Mouse (Mus musculus) fat pad, adult 2 months (tissue): ENCODE measurements around the gene Bank1.
"Not testable (repeated sequence)": the region's sequence is repeated elsewhere in the genome, so short reads cannot be mapped to it uniquely, and the experiment has no call there.

Source experiments
- DNase-seq: peaks from one replicate; pipeline ENCODE4 v3.0.0-alpha.2; 2011; ENCODE audit warnings: low read depth, low spot score; ENCODE audit errors: extremely low read depth

Bank1 gene

DNA sequence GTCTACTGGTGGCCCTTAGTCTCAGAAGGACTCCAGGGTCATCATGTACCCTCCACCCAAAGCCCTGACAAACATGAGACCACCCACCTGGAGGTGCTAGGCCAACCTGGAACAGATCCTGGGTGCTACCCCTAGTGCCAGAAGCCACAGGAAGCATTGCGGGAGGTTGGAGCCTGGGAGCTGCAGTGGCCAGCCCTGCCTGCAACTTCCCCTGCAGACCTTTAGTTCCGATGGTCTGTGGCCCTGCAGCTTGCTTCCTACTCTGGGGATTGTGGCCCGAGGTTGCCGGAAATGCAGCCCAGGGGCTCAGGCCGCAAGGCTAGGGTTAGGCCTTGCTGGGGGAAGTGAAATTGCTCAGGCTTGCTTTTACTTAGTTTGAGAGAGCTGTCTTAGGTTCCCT lies at the start of gene Bank1:
Gene Bank1 (minus strand): TSS at position 284 of the 400 bp plus-strand sequence.
- no peak for DNase-seq

DNA sequence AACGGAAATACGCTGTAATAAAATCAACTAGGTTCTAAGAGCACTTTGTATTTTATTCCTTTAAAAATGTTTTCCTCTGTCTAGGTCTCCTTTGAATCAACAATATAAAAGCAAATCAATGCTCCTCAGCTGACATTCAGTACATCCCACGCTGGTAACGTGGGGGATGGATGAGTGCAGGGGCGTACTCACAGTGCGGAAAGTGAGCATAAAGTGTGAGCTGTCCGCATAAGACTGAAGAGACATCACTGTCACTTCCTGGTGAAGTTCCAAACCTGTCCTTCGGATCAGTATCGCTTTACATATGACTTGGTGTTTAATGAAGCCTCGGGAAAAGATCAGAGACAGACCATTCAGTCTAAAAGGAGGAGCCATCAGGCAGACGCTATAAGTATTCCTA lies 44.0 kb upstream of the Bank1 start:
- DNase-seq: no peak

DNA sequence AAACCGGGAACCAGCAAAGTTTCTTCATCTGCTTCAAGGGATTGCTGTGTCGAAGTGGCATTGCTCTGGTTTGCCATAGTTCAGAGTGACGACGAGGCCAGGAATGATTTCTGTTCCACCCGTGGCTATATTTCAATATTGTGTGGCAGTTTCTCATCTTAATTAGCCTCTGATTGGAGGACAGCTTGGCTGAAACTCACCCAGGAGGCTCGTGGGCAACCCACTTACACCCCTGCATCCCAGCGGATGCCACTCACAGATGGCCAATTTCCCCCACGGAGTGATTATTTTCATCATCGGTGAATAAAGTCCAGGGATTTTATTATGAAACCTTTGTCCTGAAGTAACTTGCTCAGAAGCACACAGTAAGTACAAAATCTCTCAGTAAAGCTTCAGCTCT lies 43.6 kb upstream of the Bank1 start:
- no peak for DNase-seq

DNA sequence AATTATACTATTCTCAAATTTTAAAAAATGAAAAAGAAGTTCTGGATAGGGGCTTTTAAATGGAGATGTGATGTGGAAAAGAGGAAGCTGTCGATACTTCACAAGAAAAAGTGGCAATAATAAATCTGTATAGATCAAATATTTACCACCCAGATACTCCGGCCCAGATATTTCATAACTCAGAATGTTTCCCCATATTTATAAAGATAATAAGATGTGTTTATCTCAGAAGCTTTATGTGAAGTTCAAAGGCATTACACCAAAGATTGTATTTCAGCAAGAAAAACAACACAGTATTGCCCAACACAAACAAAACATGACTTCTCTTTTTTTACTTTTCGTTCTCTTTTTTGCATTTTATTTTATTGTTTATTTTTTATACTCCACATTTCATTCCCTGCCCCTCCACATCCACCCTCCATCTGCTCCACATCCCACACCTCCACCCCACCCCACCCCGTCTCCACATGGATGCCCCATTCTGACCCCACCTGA lies 42.7 kb upstream of the Bank1 start:
- no peak for DNase-seq

DNA sequence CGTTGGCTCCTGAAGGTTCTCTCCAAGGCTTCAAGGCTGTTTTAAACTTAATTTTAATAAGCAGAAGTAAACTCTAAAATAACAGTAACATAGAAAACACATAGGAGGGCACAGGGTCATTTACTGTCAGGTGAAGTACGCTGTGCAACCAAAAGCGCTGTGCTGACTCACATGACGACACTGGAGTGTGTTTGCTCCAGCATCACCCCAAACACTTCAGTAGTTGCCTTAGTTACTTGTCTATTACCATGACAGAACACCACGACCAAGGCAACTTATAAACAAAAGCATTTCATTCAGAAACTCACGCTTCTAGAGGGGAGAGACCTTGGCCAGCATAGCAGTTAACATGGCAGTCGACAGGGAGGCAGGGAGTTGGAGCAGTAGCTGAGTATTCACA lies 23.8 kb upstream of the Bank1 start:
- no peak for DNase-seq

DNA sequence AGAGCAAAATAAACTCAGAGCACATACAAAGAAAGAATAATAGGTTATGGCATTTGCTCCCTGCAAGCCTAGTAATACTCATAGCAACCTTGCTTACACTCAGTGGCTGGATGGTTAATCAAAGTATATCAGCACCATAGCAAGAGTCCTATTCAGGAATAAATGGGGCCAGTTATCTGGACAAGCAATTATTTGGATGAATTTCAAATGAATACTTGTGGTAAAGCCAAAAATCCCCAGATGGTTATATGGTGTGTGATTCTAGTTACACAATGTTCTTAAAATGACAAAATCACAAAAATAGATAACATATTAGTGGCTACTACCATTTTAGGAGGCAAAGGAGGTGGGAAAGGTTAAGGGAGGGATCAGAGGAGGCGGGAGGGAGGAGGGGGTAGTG lies 22.7 kb upstream of the Bank1 start:
- DNase-seq: no peak

DNA sequence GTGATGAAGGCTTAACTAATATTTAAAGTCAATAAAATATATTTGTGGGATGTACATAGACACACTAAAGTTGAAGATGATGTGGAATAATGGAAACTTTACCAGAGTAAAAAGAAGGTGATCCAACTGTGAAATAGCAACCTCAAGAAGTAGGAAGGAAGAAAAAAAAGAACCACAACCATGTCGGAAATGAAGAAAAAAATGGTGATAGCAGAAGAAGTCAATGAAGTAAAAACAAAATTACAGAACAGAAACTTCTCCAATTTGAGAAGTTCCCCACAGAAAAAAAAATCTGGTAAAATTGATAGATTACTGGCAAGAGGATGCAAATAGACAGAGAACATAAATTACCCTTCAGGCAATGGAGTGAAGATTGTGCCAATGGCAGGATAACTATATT lies 21.4 kb upstream of the Bank1 start:
- no peak for DNase-seq

DNA sequence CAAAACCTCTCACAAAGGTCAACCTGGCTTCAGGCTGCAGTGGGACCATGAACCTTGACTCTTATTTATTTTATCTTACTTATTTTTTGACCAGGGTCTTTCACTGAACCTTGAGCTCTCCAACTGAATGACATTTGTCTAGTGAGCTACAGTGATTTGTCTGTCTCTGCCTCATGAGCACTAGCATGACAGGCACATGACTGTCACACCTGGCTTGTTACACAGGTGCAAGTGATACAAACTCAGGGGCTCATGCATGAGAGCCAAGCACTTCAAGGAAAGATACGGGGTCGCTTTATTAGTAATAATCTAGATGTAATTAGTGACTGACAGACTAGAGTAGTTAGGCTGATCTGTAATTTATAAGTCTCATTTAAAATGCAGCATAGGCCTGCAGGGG lies 16.0 kb upstream of the Bank1 start:
- no peak for DNase-seq

DNA sequence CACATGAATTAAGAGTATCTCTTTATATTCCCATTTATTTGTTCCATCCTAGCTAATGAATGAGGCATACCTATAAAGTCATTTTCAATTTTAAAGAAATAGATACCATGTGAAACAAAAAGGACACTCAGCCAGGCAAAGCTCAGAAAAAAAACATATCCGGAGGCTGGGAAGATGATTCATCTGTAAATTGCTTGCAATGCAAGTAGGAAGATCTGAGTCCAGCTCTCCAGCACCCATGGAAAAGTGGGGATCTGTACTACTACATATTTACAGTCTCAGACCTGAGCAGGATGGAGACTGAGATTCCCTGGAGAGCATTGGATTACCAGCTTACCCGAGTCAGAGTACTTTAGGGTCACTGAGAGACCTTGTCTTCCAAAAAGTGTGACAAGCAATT lies 14.0 kb upstream of the Bank1 start:
- no peak for DNase-seq

DNA sequence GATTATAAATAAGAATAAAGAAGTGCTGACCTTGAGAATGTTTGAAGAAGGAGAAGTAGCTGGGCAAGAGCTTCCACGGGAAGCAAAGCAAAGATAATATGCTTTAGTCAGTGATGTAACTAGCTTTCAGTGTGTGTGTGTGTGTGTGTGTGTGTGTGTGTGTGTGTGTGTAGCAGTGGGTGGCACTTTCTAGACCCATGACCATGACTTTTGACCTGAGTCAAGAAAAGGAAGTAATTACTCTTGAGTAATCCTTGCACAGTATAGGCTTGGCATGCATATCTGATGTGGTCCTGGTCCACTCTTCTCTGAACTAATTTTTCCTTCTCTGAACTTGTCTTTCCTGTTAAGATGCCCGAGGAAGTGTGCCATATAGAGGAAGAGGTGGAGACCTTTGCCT lies 5.3 kb upstream of the Bank1 start:
- no peak for DNase-seq

DNA sequence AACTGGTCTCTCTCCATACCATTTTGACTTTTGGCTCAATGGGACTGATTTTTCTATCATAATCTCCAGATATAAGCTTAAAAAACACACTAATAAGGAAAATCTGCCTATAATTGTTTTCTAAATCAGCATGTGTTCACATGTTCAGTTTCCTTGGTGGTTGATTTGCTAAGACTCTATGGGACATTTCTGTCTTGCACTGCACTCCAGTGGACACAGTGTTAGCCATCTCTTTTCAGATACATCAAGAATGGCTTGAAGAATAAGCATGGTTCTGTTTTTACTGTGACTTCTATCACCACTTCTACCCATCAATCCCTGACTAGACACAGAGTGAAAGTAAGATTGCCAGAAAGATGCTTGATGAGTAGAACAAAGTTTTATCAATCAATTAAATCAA lies 4.2 kb upstream of the Bank1 start:
- no peak for DNase-seq

DNA sequence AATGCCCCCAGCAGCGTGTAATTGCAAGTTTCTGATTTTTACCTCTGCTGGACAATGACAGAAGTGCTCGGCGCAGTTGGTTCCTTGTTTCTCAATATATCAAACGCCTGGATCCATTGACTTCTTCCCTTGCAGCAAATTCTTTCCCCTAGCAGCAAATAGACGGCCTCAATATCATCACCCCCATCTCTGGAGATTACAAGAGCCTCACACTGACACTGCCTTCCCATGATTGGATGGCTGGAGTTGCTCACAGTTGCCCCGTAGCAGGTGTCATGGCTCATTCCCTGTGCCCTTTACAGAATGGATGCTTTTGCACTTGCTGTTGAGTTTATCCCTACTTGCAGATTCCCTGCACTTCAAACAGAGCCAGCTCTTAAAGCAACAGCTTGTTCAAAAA lies 3.3 kb upstream of the Bank1 start:
- DNase-seq: no peak

DNA sequence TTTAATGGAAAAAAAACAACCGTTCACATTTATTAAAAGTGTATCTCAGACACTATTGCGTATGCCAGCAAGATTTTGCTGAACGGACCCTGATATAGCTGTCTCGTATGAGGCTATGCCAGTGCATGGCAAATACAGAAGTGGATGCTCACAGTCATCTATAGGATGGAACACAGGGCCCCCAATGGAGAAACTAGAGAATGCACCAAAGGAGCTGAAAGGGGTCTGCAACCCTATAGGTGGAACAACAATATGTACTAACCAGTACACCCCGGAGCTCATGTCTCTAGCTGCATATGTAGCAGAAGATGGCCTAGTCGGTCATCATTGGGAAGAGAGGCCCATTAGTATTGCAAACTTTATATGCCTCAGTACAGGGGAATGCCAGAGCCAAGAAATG lies 1.1 kb downstream of the Bank1 start:
- DNase-seq: not testable (repeated sequence)

DNA sequence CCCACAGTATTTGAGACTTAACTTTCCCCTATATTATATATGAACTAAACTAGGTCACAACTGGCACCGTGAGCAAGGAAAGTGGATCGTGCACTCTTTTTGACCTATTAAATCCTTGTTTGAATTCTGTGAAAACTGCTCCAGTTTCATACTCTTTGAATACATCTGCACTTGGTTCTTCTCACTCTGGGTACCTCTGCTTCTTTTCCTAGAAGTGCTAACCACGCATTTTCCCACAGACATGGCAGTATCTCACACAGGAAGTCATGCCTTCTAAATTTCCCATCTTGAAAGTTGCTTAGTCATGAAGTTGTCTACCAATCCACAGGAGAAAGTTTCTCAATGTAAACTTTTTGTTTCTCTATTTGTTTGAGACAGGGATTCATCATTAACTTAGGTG lies 3.9 kb downstream of the Bank1 start:
- DNase-seq: no peak

DNA sequence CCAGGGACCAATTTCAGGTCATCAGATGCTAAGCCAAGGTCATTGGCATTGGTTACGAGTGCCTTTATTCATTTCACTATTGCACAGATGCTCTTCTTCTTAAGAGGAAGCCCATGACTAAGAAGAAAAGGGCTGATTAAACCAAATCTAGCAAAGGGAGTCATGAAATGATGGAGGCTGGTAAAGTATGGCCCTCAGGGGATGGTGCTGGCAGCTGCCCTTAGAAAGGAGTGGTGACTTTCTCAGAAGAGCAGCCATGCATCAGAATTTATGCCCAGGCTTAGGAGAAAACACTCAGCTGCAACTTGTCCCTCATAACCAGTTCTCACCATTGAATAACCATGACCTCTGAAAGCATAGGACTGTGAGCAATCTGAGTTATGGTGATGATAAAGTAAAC lies 17.4 kb downstream of the Bank1 start:
- no peak for DNase-seq

DNA sequence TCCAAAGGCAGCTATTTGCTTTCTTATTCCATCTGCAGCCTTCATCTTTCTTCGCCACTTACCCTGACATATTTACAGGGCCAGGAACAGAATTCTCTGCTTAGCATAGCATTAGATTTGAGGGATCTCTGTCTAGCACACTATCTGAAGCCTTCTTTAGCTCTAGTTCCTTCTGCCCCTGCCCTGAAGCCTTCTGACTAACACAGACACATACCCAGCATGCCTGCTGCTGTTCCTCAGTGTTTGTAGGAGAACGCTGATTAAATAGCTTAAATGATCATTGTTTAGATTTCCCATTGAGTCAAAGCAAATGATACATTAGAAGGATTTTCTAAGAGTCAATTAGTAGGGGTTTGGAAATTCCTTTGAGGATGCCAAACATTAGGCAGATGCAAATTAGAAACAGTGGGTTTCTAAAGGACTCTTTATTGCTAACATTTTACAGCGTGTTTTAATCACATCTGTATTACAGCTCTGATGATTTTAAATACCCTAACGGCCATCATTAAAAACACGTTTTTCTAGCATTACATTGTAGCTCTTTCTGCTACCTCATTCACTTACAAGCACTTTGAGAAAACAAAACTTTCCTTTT lies 19.2 kb downstream of the Bank1 start:
- no peak for DNase-seq

DNA sequence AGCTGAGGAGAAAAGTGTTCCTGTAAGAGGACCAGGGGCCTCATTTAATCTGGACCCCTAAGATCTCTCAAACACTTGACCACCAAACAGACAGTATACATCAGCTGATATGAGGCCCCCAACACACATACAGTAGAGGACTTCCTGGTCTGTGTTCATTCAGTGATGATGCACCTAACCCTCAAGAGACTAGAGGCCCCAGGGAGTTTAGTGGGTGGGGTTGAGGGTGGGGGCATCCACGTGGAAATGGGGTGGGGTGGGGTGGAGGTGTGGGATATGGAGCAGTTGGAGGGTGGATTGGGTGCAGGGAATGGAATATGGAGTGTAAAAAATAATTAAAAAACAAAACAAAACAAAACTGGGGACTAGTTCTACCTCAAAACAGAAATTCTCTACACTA lies 23.3 kb downstream of the Bank1 start:
- DNase-seq: no peak

DNA sequence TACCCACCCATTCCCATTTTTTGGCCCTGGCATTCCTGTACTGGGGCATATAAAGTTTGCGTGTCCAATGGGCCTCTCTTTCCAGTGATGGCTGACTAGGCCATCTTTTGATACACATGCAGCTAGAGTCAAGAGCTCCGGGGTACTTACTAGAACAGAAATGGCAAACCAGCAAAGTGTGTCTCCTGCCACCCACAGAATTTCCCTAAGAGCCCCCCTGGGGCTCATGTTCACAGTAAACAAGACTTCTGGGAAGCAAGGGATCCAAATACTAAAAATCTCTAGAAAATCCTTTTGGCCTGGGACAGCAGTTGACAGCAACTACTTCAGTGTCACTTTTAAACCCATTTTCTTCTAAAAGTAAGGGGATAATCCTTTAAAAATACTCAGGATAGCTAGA lies 25.1 kb downstream of the Bank1 start:
- DNase-seq: not testable (repeated sequence)

DNA sequence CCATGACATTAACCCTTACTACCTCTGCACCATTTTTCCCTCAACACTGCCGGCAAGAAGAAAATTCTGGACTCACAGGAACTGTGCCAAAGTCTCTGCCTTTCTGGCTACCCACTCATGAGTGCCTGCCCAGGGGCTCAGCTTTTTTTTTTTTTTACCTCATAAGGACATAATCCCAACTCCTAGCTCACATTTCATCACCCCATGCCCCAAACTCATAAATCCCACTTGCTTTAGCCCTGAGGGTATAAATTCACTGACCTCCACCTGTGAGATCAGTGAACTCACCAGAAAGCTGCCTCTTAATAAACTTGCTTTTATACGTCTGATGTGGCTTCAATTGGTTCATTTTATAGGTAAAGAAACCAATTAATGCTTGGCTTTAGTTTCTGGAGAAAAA lies 28.5 kb downstream of the Bank1 start:
- no peak for DNase-seq

DNA sequence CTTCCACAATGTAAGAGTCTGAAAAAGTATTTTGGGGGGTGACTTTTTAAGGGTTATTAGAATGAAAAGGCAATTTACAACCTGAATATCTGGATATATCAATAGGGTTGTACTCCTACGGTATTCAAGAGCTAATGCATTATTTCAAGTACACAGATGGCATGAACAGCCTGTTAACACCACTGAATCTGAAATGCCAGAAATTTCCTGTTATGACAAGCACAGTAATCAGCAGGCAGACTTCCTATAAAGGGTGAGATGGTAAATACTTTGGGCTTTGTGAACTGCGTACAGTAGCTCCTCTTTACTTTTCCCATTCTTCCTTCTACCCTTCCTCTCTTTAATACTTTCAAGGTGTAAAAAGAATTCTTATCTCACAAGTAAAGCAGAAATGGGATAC lies 30.6 kb downstream of the Bank1 start:
- DNase-seq: no peak

DNA sequence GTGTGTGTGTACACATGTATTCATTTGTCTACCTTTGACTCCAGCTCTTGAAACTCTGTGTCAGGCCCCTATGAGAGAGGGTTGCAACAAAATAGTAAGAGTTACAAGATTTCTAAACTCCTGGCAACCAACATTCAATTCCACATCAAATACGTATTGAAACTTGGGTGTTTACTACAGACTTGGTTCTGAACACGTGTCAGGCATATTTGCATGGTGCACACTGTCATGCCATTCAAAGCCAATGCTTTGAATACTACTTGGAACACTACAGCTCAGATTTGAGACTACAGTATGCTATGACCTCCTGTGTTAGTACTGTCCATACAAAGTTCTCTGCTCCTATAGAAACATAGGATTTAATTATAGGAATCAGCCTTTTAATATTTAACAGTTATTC lies 38.0 kb downstream of the Bank1 start:
- no peak for DNase-seq

DNA sequence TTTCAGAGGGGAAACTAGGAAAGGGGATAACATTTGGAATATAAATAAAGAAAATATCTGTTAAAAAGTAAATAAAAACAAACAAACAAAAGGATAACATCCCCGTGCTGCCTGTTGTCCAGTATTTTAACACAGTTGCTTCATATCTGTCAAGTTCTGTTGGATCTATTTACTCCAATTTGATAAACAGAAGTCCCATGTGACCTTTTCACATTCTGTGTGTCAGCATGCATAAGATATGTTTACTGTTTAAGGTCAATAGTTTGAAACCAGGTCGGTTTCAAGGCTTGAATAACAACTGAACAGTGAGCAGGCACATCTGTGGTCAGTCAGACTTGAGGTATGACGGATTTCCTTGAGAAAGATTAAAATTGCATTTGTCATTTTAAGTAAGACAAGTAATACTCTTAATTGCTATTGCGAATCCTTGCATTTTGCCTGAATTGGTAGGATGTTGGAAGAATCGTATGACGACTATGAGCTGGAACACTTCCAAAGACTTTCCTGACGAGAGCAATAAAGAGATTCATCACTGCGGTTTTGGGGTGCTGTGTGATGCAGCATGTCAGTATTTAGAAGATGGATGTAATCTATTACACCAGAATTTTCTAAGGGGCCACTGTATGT lies 60.8 kb downstream of the Bank1 start:
- no peak for DNase-seq

DNA sequence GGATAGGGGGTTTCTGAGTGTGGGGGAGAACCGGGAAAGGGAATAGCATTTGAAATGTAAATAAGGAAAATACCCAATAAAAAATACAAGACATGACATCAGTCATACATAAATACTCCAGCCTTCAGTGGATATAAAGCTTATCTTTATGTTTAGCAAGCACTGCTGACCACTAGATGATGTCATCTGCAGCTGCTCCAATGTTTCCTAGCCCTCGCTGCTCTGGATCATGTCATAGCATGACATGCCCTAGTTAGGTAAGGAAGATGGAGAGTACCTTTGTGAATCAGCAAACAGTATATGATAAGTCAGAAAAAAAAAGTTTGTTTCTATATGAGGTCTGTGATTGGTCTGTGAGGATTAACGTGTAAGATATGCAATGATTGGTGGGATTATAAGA lies 68.1 kb downstream of the Bank1 start:
- DNase-seq: no peak
